Mouse (Mus musculus) liver, embryonic 11.5 days (tissue): ENCODE results near the gene Rffl. TPM values are rescaled to one million over a fixed set of nuclear protein-coding genes. Genes with fewer than 3 reads are reported as not detected.
"Not testable (repeated sequence)": the region's sequence is repeated elsewhere in the genome, so short reads cannot be mapped to it uniquely, and the experiment has no call there.

ENCODE experiments used
- ATAC-seq: fragments of 200-750 bp; cut with Nextera tagmentation; replicated peaks from 2 replicates; pipeline ENCODE4 v1.8.0; 2017; ENCODE audit warnings: moderate number of reproducible peaks, mild to moderate bottlenecking, moderate TSS enrichment, moderate library complexity; ENCODE audit not compliant: low FRiP score
- DNase-seq: peaks from one replicate; pipeline ENCODE4 v3.0.0-alpha.2; 2017; ENCODE audit warnings: low spot score
- H3K27ac ChIP-seq: fragments of 300-500 bp; sonication (generic); 2 replicates; pipeline ENCODE4 v1.5.1; 2014; ENCODE audit warnings: mild to moderate bottlenecking, low read depth, low read length, control low read depth
- H3K27me3 ChIP-seq: fragments of 300-500 bp; sonication (generic); replicated peaks from 2 replicates; pipeline ENCODE4 v1.6.1; 2014; ENCODE audit warnings: low read length, mixed read lengths; ENCODE audit not compliant: control insufficient read depth, insufficient read depth
- H3K36me3 ChIP-seq: fragments of 300-500 bp; sonication (generic); 2 replicates; pipeline ENCODE4 v1.6.1; 2014; ENCODE audit warnings: mild to moderate bottlenecking, low read length, moderate library complexity, mixed read lengths; ENCODE audit not compliant: control insufficient read depth, insufficient read depth
- H3K4me1 ChIP-seq: fragments of 300-500 bp; sonication (generic); replicated peaks from 2 replicates; pipeline ENCODE4 v1.6.1; 2014; ENCODE audit warnings: low read length, mixed read lengths; ENCODE audit not compliant: control insufficient read depth, insufficient read depth
- H3K4me2 ChIP-seq: fragments of 300-500 bp; sonication (generic); 2 replicates; pipeline ENCODE4 v1.6.1; 2014; ENCODE audit warnings: mild to moderate bottlenecking, control low read depth, moderate library complexity
- H3K4me3 ChIP-seq: fragments of 300-500 bp; sonication (generic); 2 replicates; pipeline ENCODE4 v1.5.1; 2014; ENCODE audit warnings: low read depth, low read length, control low read depth
- H3K9ac ChIP-seq: fragments of 300-500 bp; sonication (generic); 2 replicates; pipeline ENCODE4 v1.6.1; 2014; ENCODE audit warnings: low read depth, low read length, control low read depth
- H3K9me3 ChIP-seq: fragments of 300-500 bp; sonication (generic); 2 replicates; pipeline ENCODE4 v1.6.1; 2016; ENCODE audit warnings: low read length, inconsistent platforms, mixed read lengths; ENCODE audit not compliant: control insufficient read depth
- WGBS: fragments of 180-500 bp; shearing (Covaris S2); extraction: QIAGEN DNeasy Blood & Tissue Kit; methylation state at CpG from one replicate; pipeline ENCODE4 v1.1.7; 2014; 5-methylcytosine and 5-hydroxymethylcytosine counted together
- polyA plus RNA-seq: library from polyadenylated mRNA; unstranded; fragments of >200 nt; fragmentation: Nextera tagmentation; extraction: Ambion mirVana; gene quantifications from 2 replicates; pipeline ENCODE4 v1.2.1, GENCODE M21; 2014

Gene Rffl
- polyA plus RNA-seq, 1 experiment from 2014 or later = 27.5 TPM

GRCm38 (mm10) chr11:82845415-82846078, 25.5 kb downstream of the Rffl start:
- Histone ChIP-seq H3K4me1 (peaks cover 62% of the 10 kb centered on the region), H3K4me2 (peak overlapping the region; percentile 92), H3K9me3 (no peaks in the 10 kb centered on the region), H3K9ac (peak overlapping the region; percentile 69), H3K36me3 (peaks cover 5% of the 10 kb centered on the region; the same call in 1 of the 2 replicates), H3K27ac (peak overlapping the region; percentile 98), H3K27me3 (no peaks in the 10 kb centered on the region), H3K4me3 (peak overlapping the region; percentile 47)
- ATAC-seq = peak; percentile 82
- 13% methylated on average over 16 of the region's 16 CpGs for WGBS
- no peak for DNase-seq

- Histone ChIP-seq H3K36me3 (peaks cover 5% of the 10 kb centered on the region; the same call in 1 of the 2 replicates), H3K9ac (peak overlapping the region; percentile 69), H3K4me1 (peaks cover 57% of the 10 kb centered on the region), H3K27me3 (no peaks in the 10 kb centered on the region), H3K4me2 (peak overlapping the region; percentile 92), H3K9me3 (no peaks in the 10 kb centered on the region), H3K27ac (peak overlapping the region; percentile 98), H3K4me3 (peak overlapping the region; percentile 47)
- no peak for ATAC-seq
- 52% methylated on average over 11 of the region's 11 CpGs for WGBS
- no peak for DNase-seq
Observed at GRCm38 (mm10) chr11:82844771-82845414, 26.1 kb downstream of the Rffl start.

GRCm38 (mm10) chr11:82838511-82838910, 32.5 kb downstream of the Rffl start:
- no peak for ATAC-seq

GRCm38 (mm10) chr11:82837848-82838247, 33.2 kb downstream of the Rffl start:
- Histone ChIP-seq H3K27ac (no peak overlapping the region), H3K36me3 (peaks cover 3% of the 10 kb centered on the region; the same call in 1 of the 2 replicates), H3K9me3 (no peaks in the 10 kb centered on the region), H3K27me3 (no peaks in the 10 kb centered on the region), H3K9ac (peak overlapping the region; percentile 30; the same call in 1 of the 2 replicates), H3K4me1 (peaks cover 33% of the 10 kb centered on the region), H3K4me3 (no peak overlapping the region), H3K4me2 (no peak overlapping the region)
- 0 out of 2 replicates have a peak, but pooled peaks have one; percentile 40 for ATAC-seq
- DNase-seq = no peak
- 57% methylated on average over 7 of the region's 7 CpGs for WGBS

More at GRCm38 (mm10) chr11:82838511-82838910, 32.5 kb downstream of the Rffl start:
- no peaks in the 10 kb centered on the region for H3K9me3 ChIP-seq
- H3K4me1 ChIP-seq = peaks cover 30% of the 10 kb centered on the region
- H3K27ac ChIP-seq = no peak overlapping the region
- DNase-seq = no peak
- peaks cover 6% of the 10 kb centered on the region; the same call in 1 of the 2 replicates for H3K36me3 ChIP-seq
- no peak overlapping the region for H3K4me2 ChIP-seq
- no peak overlapping the region for H3K9ac ChIP-seq
- 68% methylated on average over 5 of the region's 5 CpGs for WGBS
- H3K4me3 ChIP-seq = no peak overlapping the region
- no peaks in the 10 kb centered on the region for H3K27me3 ChIP-seq

- peaks cover 3% of the 10 kb centered on the region; the same call in 1 of the 2 replicates for H3K36me3 ChIP-seq
- no peak overlapping the region for H3K9ac ChIP-seq
- 81% methylated on average over 7 of the region's 7 CpGs for WGBS
- no peak overlapping the region for H3K4me2 ChIP-seq
- H3K4me1 ChIP-seq = peaks cover 32% of the 10 kb centered on the region
- no peaks in the 10 kb centered on the region for H3K9me3 ChIP-seq
- ATAC-seq = no peak
- H3K4me3 ChIP-seq = no peak overlapping the region
- H3K27ac ChIP-seq = no peak overlapping the region
- no peaks in the 10 kb centered on the region for H3K27me3 ChIP-seq
- DNase-seq = no peak
Observed at GRCm38 (mm10) chr11:82837192-82837591, 33.8 kb downstream of the Rffl start.

- Histone ChIP-seq H3K36me3 (peaks cover 3% of the 10 kb centered on the region; the same call in 1 of the 2 replicates), H3K4me1 (peaks cover 38% of the 10 kb centered on the region), H3K9me3 (no peaks in the 10 kb centered on the region), H3K9ac (no peak overlapping the region), H3K4me2 (no peak overlapping the region), H3K27me3 (no peaks in the 10 kb centered on the region), H3K4me3 (no peak overlapping the region), H3K27ac (no peak overlapping the region)
- ATAC-seq = no peak
- WGBS = 70% methylated on average over 11 of the region's 11 CpGs
- no peak for DNase-seq
Observed at GRCm38 (mm10) chr11:82835616-82836432, 35.2 kb downstream of the Rffl start.

- not testable (repeated sequence) for DNase-seq, H3K36me3 ChIP-seq, H3K4me2 ChIP-seq, ATAC-seq, H3K9me3 ChIP-seq, H3K27me3 ChIP-seq, H3K9ac ChIP-seq, H3K4me3 ChIP-seq, H3K27ac ChIP-seq
- WGBS = 76% methylated on average over 7 of the region's 7 CpGs
- H3K4me1 ChIP-seq = peaks cover 34% of the 10 kb centered on the region
Observed at GRCm38 (mm10) chr11:82834359-82834758, 36.7 kb downstream of the Rffl start.

GRCm38 (mm10) chr11:82833929-82834328, 37.1 kb downstream of the Rffl start:
- peak overlapping the region; percentile 29; the same call in 1 of the 2 replicates for H3K27ac ChIP-seq
- H3K4me1 ChIP-seq = peaks cover 34% of the 10 kb centered on the region
- H3K27me3 ChIP-seq = no peaks in the 10 kb centered on the region
- H3K4me2 ChIP-seq = no peak overlapping the region
- H3K9ac ChIP-seq = no peak overlapping the region
- H3K9me3 ChIP-seq = no peaks in the 10 kb centered on the region
- ATAC-seq (no peak), DNase-seq (no peak)
- H3K4me3 ChIP-seq = no peak overlapping the region
- H3K36me3 ChIP-seq = peaks cover 3% of the 10 kb centered on the region; the same call in 1 of the 2 replicates
- 61% methylated on average over 8 of the region's 8 CpGs for WGBS
